Comparison of ENCODE assay signal across 20 mouse cellular contexts in the genomic region with DNA sequence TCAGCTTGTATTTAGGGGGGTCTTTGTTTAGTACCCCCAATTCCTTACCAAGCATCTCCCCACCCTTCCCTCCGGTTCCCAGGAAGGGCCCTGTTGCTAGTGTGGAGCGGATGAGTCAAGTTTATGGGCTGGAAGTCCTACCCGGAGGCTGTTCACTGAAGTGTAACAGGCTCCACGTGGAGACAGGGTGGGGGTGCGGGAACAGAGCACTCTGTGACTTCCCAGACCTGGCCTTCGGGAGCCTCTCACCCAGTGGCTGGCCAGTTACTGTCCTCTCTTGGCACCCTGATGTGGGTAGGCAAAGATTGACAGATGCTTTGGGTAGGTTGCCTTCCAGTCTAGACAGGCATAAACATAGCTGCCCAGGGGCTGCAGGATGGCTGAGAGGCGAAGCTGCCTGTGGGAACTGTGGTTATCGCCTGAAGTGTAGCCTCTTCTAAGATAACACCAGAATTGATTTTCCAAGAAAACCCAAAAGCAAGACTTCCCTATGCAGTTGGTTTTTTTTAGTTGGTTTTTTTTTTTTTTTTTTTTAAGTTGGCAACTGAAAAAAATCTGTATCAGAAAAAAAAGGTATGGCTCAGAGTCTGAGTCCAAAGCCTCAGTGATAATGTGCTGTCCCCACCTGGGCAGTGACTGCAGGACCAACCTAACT. TPM values are rescaled to one million over a fixed set of nuclear protein-coding genes. Genes with fewer than 3 reads are reported as not detected.
DNase-seq lines count a peak whose midpoint lies in the region; ATAC-seq and TF ChIP-seq lines count a peak whose summit lies in the region.
"Had no signal": no experiment of that assay in that cellular context is flagged by ENCODE, and none has a peak within 500 bp of the region (broad histone marks: within the 10 kb centered on the region; RNA-seq: fewer than 3 reads in every experiment).

No protein-coding gene starts in this region.

- no peak for TF ChIP-seq CTCF in stomach, postnatal 0 days (IDR thresholded peaks at IDR 0.05; ENCODE audit: low read depth)

- peaks cover 42% of the 10 kb centered on the region for H3K36me3 ChIP-seq in stomach, embryonic 14.5 days (ENCODE audit: control insufficient read depth, insufficient read depth, low read length)
- peaks cover 21% of the 10 kb centered on the region for H3K36me3 ChIP-seq in stomach, postnatal 0 days (ENCODE audit: control insufficient read depth, insufficient read depth, low read length)
- H3K36me3 ChIP-seq in kidney, embryonic 14.5 days (ENCODE audit: control insufficient read depth, insufficient read depth, low read length), result peaks cover 42% of the 10 kb centered on the region

- H3K9ac ChIP-seq in stomach, embryonic 14.5 days (replicated peaks; ENCODE audit: low read depth, low read length), result no peak overlapping the region; the same call in 1 of the 2 replicates
- no peak overlapping the region for H3K9ac ChIP-seq in stomach, postnatal 0 days (ENCODE audit: low read length)
- 0 out of 2 replicates have a peak overlapping the region, but pooled peaks have one; percentile 28 for H3K9ac ChIP-seq in kidney, embryonic 14.5 days (ENCODE audit: low read depth, low read length)
- H3K9ac ChIP-seq: forebrain, postnatal 0 days; hindbrain, embryonic 12.5 days; limb, embryonic 15.5 days; neural tube, embryonic 12.5 days had no signal

- H3K27me3 ChIP-seq in stomach, embryonic 14.5 days (ENCODE audit: control insufficient read depth, insufficient read depth, low read length), result no peaks in the 10 kb centered on the region
- no peaks in the 10 kb centered on the region for H3K27me3 ChIP-seq in stomach, postnatal 0 days (ENCODE audit: control insufficient read depth, insufficient read depth, low read length)
- no peaks in the 10 kb centered on the region for H3K27me3 ChIP-seq in kidney, embryonic 14.5 days (ENCODE audit: control insufficient read depth, insufficient read depth, low read length)
- H3K27me3 ChIP-seq: hindbrain, embryonic 12.5 days; limb, embryonic 15.5 days; neural tube, embryonic 12.5 days had no signal

- H3K4me2 ChIP-seq in stomach, embryonic 14.5 days (replicated peaks; ENCODE audit: low read depth, low read length), result peak overlapping the region; percentile 17; the same call in 1 of the 2 replicates
- H3K4me2 ChIP-seq in stomach, postnatal 0 days (replicated peaks; ENCODE audit: low read depth), result no peak overlapping the region
- 0 out of 2 replicates have a peak overlapping the region, but pooled peaks have one; percentile 2 for H3K4me2 ChIP-seq in kidney, embryonic 14.5 days (replicated peaks; ENCODE audit: low read depth, low read length)
- H3K4me2 ChIP-seq: hindbrain, embryonic 12.5 days; limb, embryonic 15.5 days; neural tube, embryonic 12.5 days had no signal

- H3K4me3 ChIP-seq in stomach, embryonic 14.5 days (ENCODE audit: low read depth, low read length), result no peak overlapping the region
- H3K4me3 ChIP-seq in stomach, postnatal 0 days (ENCODE audit: low read depth, low read length), result no peak overlapping the region
- H3K4me3 ChIP-seq in kidney, embryonic 14.5 days (ENCODE audit: low read length), result no peak overlapping the region
- H3K4me3 ChIP-seq: gastrocnemius, adult 2 months; heart, adult 2 months; hindbrain, embryonic 12.5 days; limb, embryonic 15.5 days; neural tube, embryonic 12.5 days had no signal

- no peak for DNase-seq in stomach, postnatal 0 days (ENCODE audit: low spot score)
- peak; percentile 72 for DNase-seq in adipocyte (ENCODE audit: low spot score)
- DNase-seq in kidney, postnatal 4 days, result peak; percentile 59 to 77
- no peak for DNase-seq in embryo, embryonic 9.5 days (ENCODE audit: extremely low spot score)
- DNase-seq in adrenal gland, adult 18-20 months (ENCODE audit: low spot score in 2 of 2), result no peak
- DNase-seq in heart, adult 11 months, result no peak
- DNase-seq: cerebellum, postnatal 36 days; forebrain, postnatal 0 days; gastrocnemius, adult 2 months; heart, adult 2 months; lung, adult 18-20 months; thymus, postnatal 4 days had no signal

- no peak for TF ChIP-seq EP300 in stomach, postnatal 0 days (optimal IDR thresholded peaks at IDR 0.05)

- WGBS in stomach, embryonic 14.5 days, result 56% methylated on average over 8 of the region's 8 CpGs
- WGBS in stomach, postnatal 0 days, result 55% methylated on average over 8 of the region's 8 CpGs
- 28% methylated on average over 8 of the region's 8 CpGs for WGBS in kidney, embryonic 14.5 days

- no peak overlapping the region for H3K27ac ChIP-seq in stomach, embryonic 14.5 days (ENCODE audit: low read length)
- no peak overlapping the region for H3K27ac ChIP-seq in stomach, postnatal 0 days (replicated peaks)
- no peak overlapping the region for H3K27ac ChIP-seq in kidney, embryonic 14.5 days (ENCODE audit: low read depth, low read length)
- H3K27ac ChIP-seq: gastrocnemius, adult 2 months; heart, adult 2 months; hindbrain, embryonic 12.5 days; limb, embryonic 15.5 days; neural tube, embryonic 12.5 days had no signal

- no peak for ATAC-seq in stomach, embryonic 14.5 days (ENCODE audit: insufficient number of reproducible peaks, insufficient read depth, low FRiP score, low read depth)
- ATAC-seq in stomach, postnatal 0 days (ENCODE audit: low FRiP score, low TSS enrichment), result no peak
- peak; percentile 40; the same call in 1 of the 2 replicates for ATAC-seq in kidney, embryonic 14.5 days (ENCODE audit: low FRiP score, low TSS enrichment)
- ATAC-seq: forebrain, postnatal 0 days; inflammation-experienced regulatory T-cells, adult 6 months had no signal

- no peaks in the 10 kb centered on the region for H3K9me3 ChIP-seq in stomach, embryonic 14.5 days (ENCODE audit: control insufficient read depth, low read depth, low read length)
- H3K9me3 ChIP-seq in stomach, postnatal 0 days (ENCODE audit: control insufficient read depth, low read length), result no peaks in the 10 kb centered on the region
- no peaks in the 10 kb centered on the region for H3K9me3 ChIP-seq in kidney, embryonic 14.5 days (ENCODE audit: control insufficient read depth, low read length)
- H3K9me3 ChIP-seq: hindbrain, embryonic 12.5 days; limb, embryonic 15.5 days; neural tube, embryonic 12.5 days had no signal

- peaks cover 31% of the 10 kb centered on the region for H3K4me1 ChIP-seq in stomach, embryonic 14.5 days (ENCODE audit: control insufficient read depth, insufficient read depth, low read length)
- no peaks in the 10 kb centered on the region for H3K4me1 ChIP-seq in stomach, postnatal 0 days (replicated peaks; ENCODE audit: control insufficient read depth, insufficient read depth)
- peaks cover 17% of the 10 kb centered on the region for H3K4me1 ChIP-seq in kidney, embryonic 14.5 days (ENCODE audit: control insufficient read depth, insufficient read depth, low read length)

RNA-seq across cellular contexts. Expression of gene Gpbar1, which starts 0.3 kb away (rescaled TPM):
- 3.5 and 4.1 TPM in 2 replicates for polyA plus RNA-seq in stomach, embryonic 14.5 days (2014; fragmentation: Nextera tagmentation; extraction: Ambion mirVana)
- polyA plus RNA-seq in stomach, postnatal 0 days (2015; fragmentation: Nextera tagmentation; extraction: Ambion mirVana), result 0.51 and 0.63 TPM in 2 replicates
- 2.5 and 3.2 TPM in 2 replicates for polyA plus RNA-seq in kidney, embryonic 14.5 days (2014; fragmentation: Nextera tagmentation; extraction: Ambion mirVana)
- not detected for total RNA-seq in adrenal gland, adult 18-20 months (2021)
- total RNA-seq: forebrain, postnatal 0 days; gastrocnemius, adult 2 months; heart, adult 2 months; layer of hippocampus, postnatal 10 days; left cerebral cortex, postnatal 14 days had no signal
- polyA plus RNA-seq: forebrain, postnatal 0 days; neural tube, embryonic 12.5 days had no signal

RNA-seq across cellular contexts. Expression of gene Aamp, which starts 6.5 kb away (rescaled TPM):
- polyA plus RNA-seq in stomach, embryonic 14.5 days (2014; fragmentation: Nextera tagmentation; extraction: Ambion mirVana), result 240 and 261 TPM in 2 replicates
- 154 and 157 TPM in 2 replicates for polyA plus RNA-seq in stomach, postnatal 0 days (2015; fragmentation: Nextera tagmentation; extraction: Ambion mirVana)
- polyA plus RNA-seq in kidney, embryonic 14.5 days (2014; fragmentation: Nextera tagmentation; extraction: Ambion mirVana), result 249 and 258 TPM in 2 replicates
- total RNA-seq in adrenal gland, adult 18-20 months (2021), result 100 to 1,000 TPM; 158 to 197 TPM

RNA-seq across cellular contexts. Expression of gene Pnkd, which starts 6.7 kb away (rescaled TPM):
- polyA plus RNA-seq in stomach, embryonic 14.5 days (2014; fragmentation: Nextera tagmentation; extraction: Ambion mirVana), result 122 and 132 TPM in 2 replicates
- polyA plus RNA-seq in stomach, postnatal 0 days (2015; fragmentation: Nextera tagmentation; extraction: Ambion mirVana), result 84.8 and 88.2 TPM in 2 replicates
- 126 and 154 TPM in 2 replicates for polyA plus RNA-seq in kidney, embryonic 14.5 days (2014; fragmentation: Nextera tagmentation; extraction: Ambion mirVana)
- 10 to 100 TPM; 68.2 to 83.0 TPM for total RNA-seq in adrenal gland, adult 18-20 months (2021)

RNA-seq across cellular contexts. Expression of gene Tmbim1, which starts 27.4 kb away (rescaled TPM):
- 50.1 and 53.9 TPM in 2 replicates for polyA plus RNA-seq in stomach, embryonic 14.5 days (2014; fragmentation: Nextera tagmentation; extraction: Ambion mirVana)
- polyA plus RNA-seq in stomach, postnatal 0 days (2015; fragmentation: Nextera tagmentation; extraction: Ambion mirVana), result 109 and 118 TPM in 2 replicates
- 16.3 and 18.1 TPM in 2 replicates for polyA plus RNA-seq in kidney, embryonic 14.5 days (2014; fragmentation: Nextera tagmentation; extraction: Ambion mirVana)
- 100 to 1,000 TPM; 106 to 113 TPM for total RNA-seq in adrenal gland, adult 18-20 months (2021)

RNA-seq across cellular contexts. Expression of gene Arpc2, which starts 42.1 kb away (rescaled TPM):
- 406 and 429 TPM in 2 replicates for polyA plus RNA-seq in stomach, embryonic 14.5 days (2014; fragmentation: Nextera tagmentation; extraction: Ambion mirVana)
- 585 and 595 TPM in 2 replicates for polyA plus RNA-seq in stomach, postnatal 0 days (2015; fragmentation: Nextera tagmentation; extraction: Ambion mirVana)
- polyA plus RNA-seq in kidney, embryonic 14.5 days (2014; fragmentation: Nextera tagmentation; extraction: Ambion mirVana), result 378 and 417 TPM in 2 replicates
- total RNA-seq in adrenal gland, adult 18-20 months (2021), result 100 to 1,000 TPM; 174 to 191 TPM

Comparison
In these comparisons a context has a peak if more than half of its experiments do, and no peak if none do; other contexts are left out.
1. DNase-seq: peak in adipocyte (single experiment) and kidney, postnatal 4 days (2 of 2); none in stomach, postnatal 0 days (single experiment), embryo, embryonic 9.5 days (single experiment), adrenal gland, adult 18-20 months (0 of 2) and heart, adult 11 months (single experiment).